Comparison of ENCODE assay signal across 8 mouse cellular contexts in the genomic region with DNA sequence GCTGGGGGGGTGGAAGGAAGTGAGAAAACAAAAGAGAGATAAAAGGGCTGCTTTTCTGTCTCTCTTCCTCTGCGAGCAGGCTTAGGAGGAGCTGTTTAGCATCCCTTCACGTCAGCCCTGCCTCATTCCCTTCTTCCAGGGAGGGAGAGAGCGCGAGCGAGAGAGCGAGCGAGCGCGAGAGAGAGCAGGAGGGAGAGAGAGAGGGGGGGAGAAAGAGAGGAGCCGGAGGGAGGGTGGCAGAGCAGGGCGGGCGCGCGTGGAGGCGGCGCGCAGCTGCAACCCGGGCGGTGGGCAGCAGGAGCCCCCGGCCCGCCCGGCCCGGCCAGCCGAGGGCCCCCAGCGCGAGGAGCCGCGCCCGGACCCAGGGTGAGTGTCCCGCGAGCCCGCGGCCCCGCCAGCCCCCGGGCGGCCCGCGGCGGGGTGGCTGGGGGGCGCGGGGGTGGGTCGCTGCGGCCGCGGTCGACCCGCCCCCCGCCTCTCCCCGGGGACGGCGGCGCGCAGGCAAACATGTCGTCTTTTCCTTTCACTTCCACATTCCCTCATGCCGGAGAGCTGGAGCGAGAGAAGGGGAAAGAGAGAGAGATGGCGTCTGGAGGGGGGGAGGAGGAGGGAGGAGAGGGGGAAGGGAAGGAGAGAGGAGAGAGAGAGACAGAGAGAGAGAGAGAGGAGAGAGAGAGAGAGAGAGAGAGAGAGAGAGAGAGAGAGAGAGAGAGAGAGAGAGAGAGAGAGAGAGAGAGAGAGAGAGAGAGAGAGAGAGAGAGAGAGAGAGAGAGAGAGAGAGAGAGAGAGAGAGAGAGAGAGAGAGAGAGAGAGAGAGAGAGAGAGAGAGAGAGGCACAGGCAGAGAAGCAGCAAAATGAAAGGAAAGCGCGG. TPM values are rescaled to one million over a fixed set of nuclear protein-coding genes. Genes with fewer than 3 reads are reported as not detected.
A peak's percentile ranks its signal among the peaks of the same experiment; 100 is the strongest.
DNase-seq lines count a peak whose midpoint lies in the region; ATAC-seq and TF ChIP-seq lines count a peak whose summit lies in the region.

No protein-coding gene starts in this region.

- H3K79me2 ChIP-seq in C2C12 (ENCODE audit: control insufficient read depth, insufficient read depth), result peaks cover 42% of the 10 kb centered on the region

- 1% methylated on average over 37 of the region's 59 CpGs for whole genome bisulfite sequencing in heart, embryonic 12.5 days
- under 1% methylated on average over 39 of the region's 59 CpGs for WGBS in lung, embryonic 14.5 days

- H3K4me3 ChIP-seq in C2C12 (ENCODE audit: insufficient read depth, poor library complexity, severe bottlenecking), result peak overlapping the region; percentile 56
- peak overlapping the region; percentile 97 for H3K4me3 ChIP-seq in heart, embryonic 12.5 days
- peak overlapping the region; percentile 85 for H3K4me3 ChIP-seq in lung, embryonic 14.5 days (ENCODE audit: low read depth, low read length)

- no peaks in the 10 kb centered on the region for H3K27me3 ChIP-seq in C2C12 (ENCODE audit: control insufficient read depth, insufficient read depth, insufficient read length)
- H3K27me3 ChIP-seq in heart, embryonic 12.5 days (replicated peaks), result no peaks in the 10 kb centered on the region
- no peaks in the 10 kb centered on the region for H3K27me3 ChIP-seq in lung, embryonic 14.5 days (ENCODE audit: insufficient read depth, low read length)

- no peaks in the 10 kb centered on the region for H3K9me3 ChIP-seq in heart, embryonic 12.5 days (replicated peaks)
- no peaks in the 10 kb centered on the region for H3K9me3 ChIP-seq in lung, embryonic 14.5 days (ENCODE audit: low read depth, low read length)

- peak overlapping the region; percentile 99 for H3K9ac ChIP-seq in heart, embryonic 12.5 days
- H3K9ac ChIP-seq in lung, embryonic 14.5 days, result peak overlapping the region; percentile 92

- peaks cover 44% of the 10 kb centered on the region for H3K4me1 ChIP-seq in heart, embryonic 12.5 days (replicated peaks)
- peaks cover 11% of the 10 kb centered on the region; the same call in 1 of the 2 replicates for H3K4me1 ChIP-seq in lung, embryonic 14.5 days (ENCODE audit: insufficient read depth)

- peak overlapping the region; percentile 95 for H3K4me2 ChIP-seq in heart, embryonic 12.5 days
- H3K4me2 ChIP-seq in lung, embryonic 14.5 days, result peak overlapping the region; percentile 95

- no peaks in the 10 kb centered on the region for H3K36me3 ChIP-seq in C2C12 (ENCODE audit: control insufficient read depth, insufficient read depth)
- peaks cover 7% of the 10 kb centered on the region; the same call in 1 of the 2 replicates for H3K36me3 ChIP-seq in heart, embryonic 12.5 days
- 0 out of 2 replicates have a peak, but pooled peaks cover 4% of the 10 kb centered on the region for H3K36me3 ChIP-seq in lung, embryonic 14.5 days (ENCODE audit: insufficient read depth)

- peaks cover 12% of the 10 kb centered on the region for H3K79me3 ChIP-seq in C2C12 (ENCODE audit: low read depth)

- peak; percentile 64 for DNase-seq in R1 (ENCODE audit: low read depth, low spot score)
- DNase-seq in embryo, embryonic 9.5 days (ENCODE audit: extremely low spot score), result peak; percentile 76
- DNase-seq in kidney, postnatal 36 days, result peak; percentile 37 to 59
- DNase-seq in lung, embryonic 14.5 days, result peak; percentile 80
- DNase-seq in retina, embryonic 14.5 days (ENCODE audit: low spot score), result peak; percentile 69

- ATAC-seq in heart, embryonic 12.5 days (ENCODE audit: insufficient number of reproducible peaks, low FRiP score), result no peak
- ATAC-seq in lung, embryonic 14.5 days (ENCODE audit: insufficient read depth), result peak; percentile 36
- ATAC-seq in monocyte, adult 5-6 weeks (replicated peaks; ENCODE audit: insufficient number of reproducible peaks, low FRiP score, low TSS enrichment, poor library complexity, severe bottlenecking), result no peak

- H3ac ChIP-seq in C2C12 (ENCODE audit: control insufficient read depth, insufficient read length, low read depth), result peak overlapping the region; percentile 93

- TF ChIP-seq CTCF in C2C12 (IDR thresholded peaks at IDR 0.05; ENCODE audit: control insufficient read depth, insufficient read depth, insufficient read length), result no peak
- no peak for TF ChIP-seq CTCF in lung, embryonic 14.5 days (IDR thresholded peaks at IDR 0.05; ENCODE audit: low read depth)

- peak overlapping the region; percentile 96 for H3K27ac ChIP-seq in heart, embryonic 12.5 days (ENCODE audit: poor library complexity, severe bottlenecking)
- peak overlapping the region; percentile 98 for H3K27ac ChIP-seq in lung, embryonic 14.5 days (ENCODE audit: low read depth)

TF ChIP-seq in C2C12, 6 proteins besides CTCF, POLR2A, EP300 and RAD21:
- no peak for TF ChIP-seq CEBPB (IDR thresholded peaks at IDR 0.05; ENCODE audit: low read depth)
- TF ChIP-seq MYOD1 (IDR thresholded peaks at IDR 0.05; ENCODE audit: control insufficient read depth, insufficient read length, low read depth), result no peak
- no peak for TF ChIP-seq FOSL1 (IDR thresholded peaks at IDR 0.05; ENCODE audit: insufficient read depth, low read length, poor library complexity, severe bottlenecking)
- TF ChIP-seq USF1 (IDR thresholded peaks at IDR 0.05; ENCODE audit: low read depth), result no peak
- TF ChIP-seq MAX (IDR thresholded peaks at IDR 0.05), result no peak
- TF ChIP-seq MYOG (IDR thresholded peaks at IDR 0.05; ENCODE audit: control insufficient read depth, extremely low read depth, insufficient read length), result no peak
TF ChIP-seq in C2C12: peak in this region for 0.

RNA-seq across cellular contexts. Expression of a gene that starts 1.7 kb away (rescaled TPM):
- polyA plus RNA-seq in C2C12 (2012; fragmentation: generic; extraction: Trizol), result 5.3 TPM
- 13.5 and 13.7 TPM in 2 replicates for polyA plus RNA-seq in heart, embryonic 12.5 days (2016; fragmentation: Nextera tagmentation; extraction: Ambion mirVana)
- 15.8 and 17.7 TPM in 2 replicates for polyA plus RNA-seq in lung, embryonic 14.5 days (2014; fragmentation: Nextera tagmentation; extraction: Ambion mirVana)
- total RNA-seq in monocyte, adult 5-6 weeks (2017), result 55.9 to 77.3 TPM (median 60.7 TPM) in 3 replicates
